Mouse (Mus musculus) liver, embryonic 14.5 days (tissue): ENCODE data around the gene Gm10447.

ENCODE experiments used
- CTCF ChIP-seq: IDR thresholded peaks from 2 replicates; pipeline ENCODE4 v1.5.1; 2016; ENCODE audit warnings: antibody characterized with exemption, low read depth, control low read depth
- EP300 ChIP-seq: IDR thresholded peaks from 2 replicates; pipeline ENCODE4 v1.6.1; 2016; ENCODE audit warnings: antibody characterized with exemption, low read depth

DNA sequence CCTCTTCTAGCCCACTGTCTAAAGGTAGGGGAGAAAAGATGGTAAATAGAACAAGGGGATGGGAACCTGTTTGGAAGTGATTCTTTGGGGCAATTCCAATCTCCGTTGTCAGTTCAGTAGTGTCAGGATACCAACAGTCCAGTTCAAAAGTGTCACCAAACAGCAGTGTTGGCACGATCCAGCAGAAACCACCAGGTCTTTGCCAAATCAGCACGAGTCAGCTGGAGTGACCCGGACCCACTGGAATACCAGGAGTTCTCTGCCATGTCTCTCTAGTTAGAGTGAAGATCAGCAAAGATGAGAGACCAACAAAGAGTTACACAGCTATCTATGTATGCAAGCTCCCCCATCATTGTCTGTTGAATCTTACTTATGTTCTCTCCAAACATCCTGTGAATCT lies 43.0 kb downstream of the Gm10447 start:
- TF ChIP-seq CTCF: no peak
- TF ChIP-seq EP300: no peak
